Mouse (Mus musculus) Patski (cell line): ENCODE measurements at regions not wholly inside any gene's neighbourhood (a gene's known extent, or its start where the extent isn't known, plus 50 kb on each side); places are given as distances from the start of the nearest gene placed in this dataset.

Experiments used
- ATAC-seq: fragments of 100-300 bp; one replicate; pipeline ENCODE4 v1.8.0; 2021
- CTCF ChIA-PET: fragments of 350-600 bp; sonication (Branson Sonifier 250); formaldehyde crosslinking; loops from one replicate; lab custom pipeline; 2022; ENCODE audit warnings: inconsistent platforms; lab: Charles Lee
- POLR2A ChIA-PET: fragments of 350-600 bp; sonication (Branson Sonifier 250); formaldehyde crosslinking; loops from one replicate; lab custom pipeline; 2022; ENCODE audit warnings: antibody characterized with exemption, inconsistent platforms; lab: Charles Lee
- DNase-seq: peaks from one replicate; pipeline ENCODE4 v3.0.0-alpha.2; 2011; ENCODE audit warnings: low read depth, low spot score
- H3K27me3 ChIP-seq: fragments of 371-371 bp; one replicate; pipeline ENCODE4 v1.5.1; 2021
- CTCF ChIP-seq: fragments of 100-300 bp; IDR thresholded peaks from one replicate; pipeline ENCODE4 v1.5.1; 2021
- in situ Hi-C: fragments of 300-500 bp; cut with MboI; formaldehyde crosslinking; loops from 3 replicates; pipeline ENCODE4 v1.11.1; 2018; ENCODE audit warnings: low pct_unique_long_range_greater_than_20kb, mixed read lengths

DNA sequence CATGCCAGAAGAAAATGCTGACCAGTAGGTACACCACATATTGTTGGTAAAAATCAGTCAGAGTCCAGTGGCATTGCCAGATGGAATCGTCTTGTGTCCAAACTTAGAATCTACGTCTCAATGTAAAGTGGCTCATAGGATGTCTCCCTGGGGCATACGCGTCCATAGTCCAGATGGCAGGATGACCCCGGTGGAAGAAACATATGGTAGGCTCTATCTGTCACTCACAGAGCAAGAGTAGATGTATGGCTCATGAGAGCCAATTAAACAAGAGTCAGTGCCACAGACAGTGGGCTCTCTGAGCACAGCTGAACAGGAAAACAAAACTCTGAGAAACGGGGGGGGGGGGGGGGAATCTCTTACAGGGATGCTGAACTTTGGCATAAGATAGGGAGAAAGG, 187.3 kb downstream of the Enc1 start:
- in situ Hi-C loops: no loop called here
- no peak for TF ChIP-seq CTCF
- ChIA-PET POLR2A (no interaction called here), CTCF (interaction anchor here (1.4 kb wide), 1 partner anchor 55 kb away, joined by 3 read pairs; no protein-coding TSS in a partner anchor)
- ATAC-seq (no peak), DNase-seq (no peak)
- no peaks in the 10 kb centered on the region for H3K27me3 ChIP-seq

DNA sequence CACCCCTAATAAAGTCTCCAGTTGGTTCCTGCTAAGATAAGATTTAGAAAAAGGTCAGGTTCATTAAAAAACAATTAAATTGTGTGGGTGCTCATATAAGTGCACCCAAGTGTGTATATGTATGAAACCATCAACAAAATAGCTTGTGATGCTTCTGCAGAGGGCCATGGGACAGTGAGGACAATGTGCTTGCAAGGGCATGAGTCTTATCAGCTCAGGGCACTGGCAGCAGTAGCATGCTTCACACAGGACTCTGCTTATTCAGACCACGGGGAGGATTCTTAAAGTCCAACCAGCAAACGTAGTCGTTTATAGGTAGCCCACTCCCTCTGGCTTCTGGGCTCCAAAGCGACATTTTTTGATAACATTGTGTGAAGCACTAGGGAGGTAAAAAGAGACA, 186.6 kb downstream of the Enc1 start:
- in situ Hi-C loops: no loop called here
- no peaks in the 10 kb centered on the region for H3K27me3 ChIP-seq
- ChIA-PET POLR2A (no interaction called here), CTCF (interaction anchor here (1.4 kb wide), 1 partner anchor 56 kb away, joined by 3 read pairs; no protein-coding TSS in a partner anchor)
- ATAC-seq: no peak
- TF ChIP-seq CTCF: no peak
- no peak for DNase-seq

DNA sequence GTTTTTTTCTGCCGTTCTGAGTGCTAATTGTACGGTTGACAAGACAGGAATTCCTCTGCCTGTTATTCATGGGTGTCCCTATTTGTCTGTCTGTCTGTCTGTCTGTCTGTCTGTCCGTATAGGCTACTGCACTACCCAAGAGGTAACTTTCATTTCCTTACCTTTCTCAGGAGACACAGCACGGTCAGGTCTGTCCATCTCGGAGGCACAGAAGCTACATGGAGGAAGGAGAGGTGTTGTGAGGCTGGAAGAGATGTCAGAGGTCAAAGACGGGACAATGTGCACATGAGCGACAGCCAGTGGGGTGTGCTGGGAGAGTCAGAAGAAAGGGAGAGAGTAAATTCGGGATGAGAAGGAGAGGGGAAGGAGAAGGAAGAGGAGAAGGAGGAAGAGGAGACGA, 184.8 kb downstream of the Enc1 start:
- CTCF ChIA-PET: no interaction called here
- in situ Hi-C loops: no loop called here
- POLR2A ChIA-PET: interaction anchor here (0.6 to 0.8 kb wide), 2 partner anchors 11 to 116 kb away, joined by 3 read pairs; no protein-coding TSS in a partner anchor
- no peak for TF ChIP-seq CTCF
- DNase-seq (no peak), ATAC-seq (no peak)
- no peaks in the 10 kb centered on the region for H3K27me3 ChIP-seq

DNA sequence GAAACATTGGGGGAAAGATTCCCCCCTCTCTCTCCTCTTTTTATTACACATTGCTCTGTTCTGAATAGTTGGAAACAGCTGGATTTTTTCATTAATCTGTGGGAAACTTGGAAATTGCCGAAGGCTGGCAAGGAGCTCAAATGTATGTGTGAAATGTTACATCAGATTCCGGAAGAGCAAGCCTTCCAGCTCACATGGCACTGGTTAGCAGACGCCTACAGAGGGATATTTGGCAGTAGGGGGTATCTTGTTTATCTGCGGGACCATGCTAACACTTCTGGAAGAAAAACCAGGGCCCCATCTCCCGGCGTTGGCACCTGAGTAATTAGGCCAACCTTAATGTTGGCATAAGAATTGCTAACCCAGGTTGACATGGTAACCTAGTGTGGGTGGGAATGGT, 183.0 kb downstream of the Enc1 start:
- TF ChIP-seq CTCF: no peak
- ChIA-PET POLR2A (no interaction called here), CTCF (interaction anchor here (1.2 to 1.6 kb wide), 4 partner anchors 13 to 36 kb away, joined by 3 read pairs; no protein-coding TSS in a partner anchor)
- DNase-seq: no peak
- H3K27me3 ChIP-seq: no peaks in the 10 kb centered on the region
- in situ Hi-C loops: no loop called here
- ATAC-seq: no peak

DNA sequence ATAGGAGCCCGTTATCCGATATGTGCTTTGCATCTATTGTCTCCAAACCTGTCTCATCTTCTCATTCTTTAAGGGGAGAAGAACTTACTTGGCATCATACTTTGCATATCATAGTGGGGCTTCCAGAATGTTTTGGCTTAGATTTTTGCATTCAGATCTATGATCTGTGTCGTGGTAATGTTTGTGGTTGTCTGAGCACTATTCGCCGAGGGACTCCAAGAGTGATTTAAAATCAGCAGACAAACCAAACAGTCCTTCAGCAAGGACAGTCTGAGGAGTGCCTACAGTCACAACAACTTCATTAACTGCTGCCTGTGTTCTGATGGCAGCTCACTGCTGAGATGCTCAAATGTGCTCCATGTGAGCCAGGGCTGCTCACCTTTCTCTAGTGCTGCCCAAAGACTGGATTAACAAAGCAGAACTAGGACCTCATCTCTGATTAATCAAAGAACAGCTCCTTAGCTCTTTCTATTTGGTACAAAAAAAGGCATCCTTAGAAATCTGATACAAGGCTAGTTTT, 182.5 kb downstream of the Enc1 start:
- in situ Hi-C loops: no loop called here
- TF ChIP-seq CTCF: no peak
- H3K27me3 ChIP-seq: no peaks in the 10 kb centered on the region
- ATAC-seq (no peak), DNase-seq (no peak)
- POLR2A ChIA-PET: no interaction called here
- CTCF ChIA-PET: interaction anchor here (1.2 to 1.6 kb wide), 2 partner anchors 14 to 17 kb away, joined by 3 read pairs; no protein-coding TSS in a partner anchor

DNA sequence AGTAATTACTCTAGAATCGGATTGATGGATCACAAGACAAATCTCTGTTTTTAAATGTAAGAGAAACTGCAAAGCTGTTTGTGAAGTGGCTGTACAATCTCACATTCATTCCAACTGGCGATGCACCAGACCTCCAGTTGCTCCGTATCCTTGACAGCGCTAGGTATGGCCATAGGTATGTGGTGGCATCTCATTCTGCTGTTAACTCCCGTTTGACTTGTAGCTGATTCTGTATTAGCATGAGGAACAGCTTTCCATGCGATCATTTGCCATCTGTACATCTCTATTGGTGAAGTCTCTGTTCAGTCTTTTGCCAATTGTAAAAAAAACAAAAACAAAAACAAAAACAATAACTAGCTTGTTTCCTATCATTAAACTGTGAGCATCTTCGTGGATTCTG, 182.0 kb downstream of the Enc1 start:
- DNase-seq (no peak), ATAC-seq (no peak)
- CTCF ChIA-PET: interaction anchor here (1.2 to 1.6 kb wide), 2 partner anchors 13 to 16 kb away, joined by 3 read pairs; no protein-coding TSS in a partner anchor
- POLR2A ChIA-PET: no interaction called here
- TF ChIP-seq CTCF: no peak
- no peaks in the 10 kb centered on the region for H3K27me3 ChIP-seq
- in situ Hi-C loops: no loop called here

DNA sequence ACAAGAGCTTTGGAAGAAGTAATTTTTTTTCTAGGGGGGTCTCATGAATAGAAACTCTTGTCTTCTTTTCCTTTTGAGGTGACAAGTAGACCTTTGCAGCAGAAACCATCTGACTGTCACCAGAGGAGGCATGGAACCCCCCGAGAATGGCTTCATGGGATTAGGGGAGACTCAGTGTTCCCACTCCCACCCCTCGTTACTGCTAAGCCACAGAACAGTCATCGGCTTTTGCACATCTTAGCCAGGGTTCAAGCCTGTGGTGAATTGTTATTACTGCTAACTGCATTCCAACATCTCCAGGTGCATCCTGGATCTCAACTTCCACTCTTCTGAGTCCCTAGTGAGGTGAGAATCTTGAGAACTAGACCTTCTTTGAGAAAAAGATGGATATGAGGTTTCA, 180.9 kb downstream of the Enc1 start:
- no peak for TF ChIP-seq CTCF
- in situ Hi-C loops: no loop called here
- ATAC-seq (no peak), DNase-seq (no peak)
- ChIA-PET POLR2A (no interaction called here), CTCF (no interaction called here)
- no peaks in the 10 kb centered on the region for H3K27me3 ChIP-seq

DNA sequence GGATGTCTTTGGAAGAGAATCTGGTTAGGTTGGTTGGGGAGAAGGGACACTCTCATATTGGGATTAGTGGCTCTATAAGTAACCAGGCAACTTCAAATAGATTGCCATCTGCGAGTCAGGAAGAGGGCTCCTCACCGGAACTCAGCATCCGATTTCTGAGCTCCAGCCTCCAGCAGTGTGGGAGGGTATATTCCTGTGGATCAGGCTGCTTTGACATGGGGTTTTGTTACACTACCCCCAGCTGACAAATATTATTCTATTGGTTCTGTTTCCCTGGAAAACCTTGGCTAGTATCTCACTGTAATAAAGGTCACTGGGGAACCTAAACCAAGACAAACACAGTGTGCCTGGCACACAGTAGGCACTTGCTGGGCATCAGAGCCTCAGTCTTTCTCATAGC, 179.9 kb downstream of the Enc1 start:
- TF ChIP-seq CTCF: no peak
- in situ Hi-C loops: no loop called here
- POLR2A ChIA-PET: no interaction called here
- DNase-seq (no peak), ATAC-seq (no peak)
- H3K27me3 ChIP-seq: no peaks in the 10 kb centered on the region
- CTCF ChIA-PET: interaction anchor here (0.9 to 1.2 kb wide), 3 partner anchors 11 to 18 kb away, joined by 3 to 6 read pairs (median 3); no protein-coding TSS in a partner anchor

DNA sequence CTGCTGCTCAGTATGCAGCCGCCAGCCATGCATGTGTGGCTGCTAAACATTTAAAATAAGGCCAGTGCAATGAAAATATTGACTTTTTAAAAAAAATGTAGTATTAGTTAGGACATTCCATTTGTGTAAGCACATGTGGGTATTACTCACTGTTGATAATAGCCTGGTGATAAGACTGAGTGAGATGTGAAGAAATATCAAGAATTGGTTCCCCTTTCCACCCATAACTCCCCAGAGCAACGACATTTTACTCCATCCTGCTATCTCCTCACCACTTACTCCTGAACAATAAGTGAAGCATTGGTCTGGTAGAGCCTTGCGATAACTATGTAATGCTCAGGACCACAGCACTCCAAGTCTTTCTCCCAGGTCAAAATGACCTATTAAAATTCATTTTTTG, 178.2 kb downstream of the Enc1 start:
- ChIA-PET CTCF (no interaction called here), POLR2A (no interaction called here)
- DNase-seq (no peak), ATAC-seq (no peak)
- in situ Hi-C loops: no loop called here
- TF ChIP-seq CTCF: no peak
- no peaks in the 10 kb centered on the region for H3K27me3 ChIP-seq

DNA sequence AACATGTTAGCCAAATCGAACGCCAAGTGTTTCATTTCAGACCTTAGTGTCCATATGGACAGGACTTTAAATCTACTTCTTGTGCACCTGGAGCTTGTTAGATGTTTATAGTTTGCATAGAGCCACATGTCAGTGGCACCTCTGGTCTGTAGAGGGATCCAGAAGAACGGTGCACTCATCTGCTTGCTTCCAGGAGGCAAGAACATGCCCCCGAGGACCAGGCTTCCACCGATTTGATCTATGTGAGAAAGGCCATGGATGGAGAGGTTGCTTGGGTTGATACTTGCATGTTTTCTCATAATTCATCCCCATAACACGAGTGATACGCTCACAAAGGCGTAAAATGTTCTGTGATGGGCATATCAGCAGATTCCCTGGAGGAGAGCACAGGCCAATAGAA, 177.8 kb downstream of the Enc1 start:
- TF ChIP-seq CTCF: no peak
- no peak for DNase-seq
- in situ Hi-C loops: no loop called here
- ChIA-PET CTCF (interaction anchor here (1.6 kb wide), 2 partner anchors 10 to 34 kb away, joined by 4 to 6 read pairs; no protein-coding TSS in a partner anchor), POLR2A (no interaction called here)
- ATAC-seq: no peak
- no peaks in the 10 kb centered on the region for H3K27me3 ChIP-seq

DNA sequence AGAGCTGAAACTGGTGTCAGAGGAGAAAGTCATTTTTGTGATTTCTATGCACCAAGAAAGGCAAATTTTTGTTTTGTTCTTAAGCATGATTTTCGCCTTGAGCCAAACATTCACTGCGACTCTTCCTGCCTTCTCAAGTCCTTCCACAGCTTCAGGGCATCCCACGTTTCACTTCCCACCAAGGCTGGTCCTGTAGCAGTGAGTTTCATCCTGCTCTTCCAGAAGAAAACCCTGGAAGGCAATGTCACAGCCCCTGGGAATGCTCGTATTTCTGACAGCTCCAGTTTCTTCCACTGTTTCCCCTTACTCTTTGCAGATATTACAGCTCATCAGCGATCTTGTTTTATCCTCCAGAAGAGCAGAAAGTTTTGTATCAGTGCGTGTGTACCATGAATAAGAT, 177.2 kb downstream of the Enc1 start:
- DNase-seq: no peak
- CTCF ChIA-PET: interaction anchor here (1.6 kb wide), 2 partner anchors 9 to 34 kb away, joined by 4 to 6 read pairs; no protein-coding TSS in a partner anchor
- POLR2A ChIA-PET: no interaction called here

More for the DNA sequence above, 177.2 kb downstream of the Enc1 start:
- ATAC-seq: no peak
- TF ChIP-seq CTCF: no peak
- H3K27me3 ChIP-seq: no peaks in the 10 kb centered on the region
- in situ Hi-C loops: no loop called here
